Mouse (Mus musculus) kidney, adult 18-20 months (tissue): ENCODE data around the gene Ipo4.
A peak's percentile ranks its signal among the peaks of the same experiment; 100 is the strongest.

ENCODE experiments used
- DNase-seq: peaks from one replicate; pipeline ENCODE4 v3.0.0; 2021

Gene Ipo4

DNA sequence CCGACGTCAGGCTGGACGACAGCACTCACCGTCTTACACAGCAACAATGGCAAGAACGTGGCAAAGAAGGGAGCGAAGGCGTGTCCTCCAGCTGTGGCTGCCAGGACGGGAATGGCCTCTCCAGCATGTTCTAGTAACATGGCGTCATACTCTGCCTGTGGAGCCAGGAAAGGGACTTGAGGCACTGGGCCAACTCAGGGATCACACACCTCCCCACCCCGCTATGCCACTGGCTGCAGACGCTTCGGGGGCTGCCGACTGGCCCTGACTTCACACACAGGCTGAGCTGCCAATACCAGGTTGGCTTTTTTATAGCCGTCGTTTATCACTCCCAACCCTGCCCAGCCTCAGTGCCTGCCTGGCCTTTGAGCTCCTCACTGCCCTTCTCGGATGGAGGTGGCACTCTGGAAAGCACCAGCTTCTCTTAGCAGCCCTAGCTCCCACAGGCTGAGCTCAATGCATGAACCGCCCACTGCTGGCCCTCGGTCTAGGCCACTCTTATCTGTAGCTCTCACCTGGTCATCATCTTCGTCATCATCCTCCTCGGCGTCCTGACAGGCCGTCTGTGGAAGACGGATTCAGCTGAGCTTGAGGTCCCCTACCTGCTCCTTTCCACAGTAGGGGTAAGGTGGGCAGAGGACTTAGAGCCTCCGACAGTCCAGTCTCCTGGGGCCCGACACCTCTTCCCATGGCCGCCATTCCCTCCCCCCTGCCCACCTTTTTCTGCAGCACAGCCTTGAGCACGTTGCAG, 7.5 kb downstream of the Ipo4 start:
- DNase-seq, result no peak

DNA sequence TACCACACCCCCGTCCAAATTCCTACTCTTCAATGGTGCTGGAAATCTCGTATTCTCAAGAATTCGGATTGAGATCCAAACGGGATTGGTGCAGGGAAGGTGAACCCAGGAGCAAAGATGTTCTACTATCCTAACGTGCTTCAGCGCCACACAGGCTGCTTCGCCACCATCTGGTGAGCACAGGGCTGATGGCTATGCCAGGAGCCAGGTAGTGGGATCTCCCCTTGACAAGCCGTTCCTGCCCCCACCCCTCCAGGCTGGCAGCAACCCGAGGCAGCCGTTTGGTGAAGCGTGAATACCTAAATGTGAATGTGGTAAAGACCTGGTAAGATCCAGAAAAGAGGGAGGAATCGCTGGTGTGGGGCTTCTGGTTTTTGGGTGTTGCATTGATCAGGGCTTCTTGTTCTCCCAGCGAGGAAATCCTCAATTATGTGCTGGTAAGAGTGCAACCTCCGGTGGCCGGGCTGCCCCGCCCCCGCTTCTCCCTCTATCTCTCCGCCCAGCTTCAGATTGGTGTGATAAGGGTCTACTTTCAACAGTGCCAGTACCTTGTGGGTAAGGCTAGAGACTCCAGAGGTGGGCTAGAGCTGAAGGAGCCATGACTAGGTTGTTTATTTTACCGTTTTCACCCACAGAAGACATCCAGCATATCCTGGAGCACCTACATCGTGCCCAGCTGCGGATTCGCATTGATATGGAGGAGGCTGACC, 17.1 kb downstream of the Ipo4 start:
- no peak for DNase-seq

DNA sequence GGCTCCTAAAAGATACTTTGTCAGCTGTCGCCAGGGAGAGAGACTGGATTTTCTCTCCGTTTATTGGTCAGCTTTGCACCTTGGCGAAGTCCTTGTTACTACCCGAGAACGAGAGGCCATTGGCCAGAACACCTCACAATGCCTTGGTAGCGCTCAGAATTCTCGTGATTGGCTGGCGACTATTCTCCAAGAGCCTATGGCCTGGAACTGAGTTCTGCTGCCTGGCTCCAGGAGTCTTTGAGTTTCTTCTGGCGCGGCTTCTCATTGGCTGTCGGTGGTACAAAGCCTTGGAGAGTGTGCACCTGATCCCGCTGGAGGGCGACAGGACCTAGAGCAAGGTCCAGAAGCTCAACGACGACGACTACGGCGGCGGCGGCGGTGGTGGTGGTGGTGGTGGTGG, 17.9 kb downstream of the Ipo4 start, which contains the start of gene Rec8:
Rec8 (plus strand) TSS at position 216 of the 400 bp plus-strand sequence.
- peak; percentile 22 for DNase-seq

DNA sequence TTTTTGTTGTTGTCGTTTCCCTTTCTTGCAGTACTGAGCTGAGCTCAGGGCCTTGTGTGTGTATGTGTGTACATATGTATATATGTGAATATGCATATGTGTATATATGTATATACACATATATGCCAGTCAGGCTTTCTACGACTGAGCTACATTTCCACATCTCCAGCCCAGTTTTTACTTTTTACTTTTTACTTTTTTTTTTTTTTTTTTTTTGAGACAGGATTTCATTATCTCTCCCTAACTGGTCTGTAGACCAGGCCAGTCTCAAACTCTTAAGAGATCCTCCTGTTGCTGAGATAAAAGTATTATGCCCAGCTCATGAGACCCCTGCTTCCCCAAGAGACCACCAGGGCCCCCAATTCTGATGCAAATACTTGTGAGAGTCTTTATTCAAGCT, 18.9 kb downstream of the Ipo4 start:
- no peak for DNase-seq

DNA sequence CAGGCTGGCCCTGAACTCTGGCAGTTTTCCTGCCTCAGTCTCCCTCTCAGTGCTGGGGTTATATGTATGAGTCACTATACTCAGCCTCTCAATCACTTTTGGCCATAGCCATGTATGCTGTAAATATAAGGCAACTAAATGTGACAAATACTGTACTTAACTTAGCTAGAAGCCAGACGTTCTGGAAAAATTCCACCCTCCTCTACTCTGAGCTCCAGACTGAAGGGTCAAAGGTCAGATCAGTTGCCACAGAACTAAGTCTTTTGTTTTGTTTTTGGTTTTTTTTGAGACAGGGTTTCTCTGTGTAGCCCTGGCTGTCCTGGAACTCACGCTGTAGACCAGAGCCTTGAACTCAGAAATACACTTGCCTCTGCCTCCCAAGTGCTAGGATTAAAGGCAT, 19.9 kb downstream of the Ipo4 start:
- DNase-seq, result no peak

- no peak for DNase-seq
Observed at GRCm38 (mm10) chr14:55614565-55615178, 21.1 kb downstream of the Ipo4 start.

DNA sequence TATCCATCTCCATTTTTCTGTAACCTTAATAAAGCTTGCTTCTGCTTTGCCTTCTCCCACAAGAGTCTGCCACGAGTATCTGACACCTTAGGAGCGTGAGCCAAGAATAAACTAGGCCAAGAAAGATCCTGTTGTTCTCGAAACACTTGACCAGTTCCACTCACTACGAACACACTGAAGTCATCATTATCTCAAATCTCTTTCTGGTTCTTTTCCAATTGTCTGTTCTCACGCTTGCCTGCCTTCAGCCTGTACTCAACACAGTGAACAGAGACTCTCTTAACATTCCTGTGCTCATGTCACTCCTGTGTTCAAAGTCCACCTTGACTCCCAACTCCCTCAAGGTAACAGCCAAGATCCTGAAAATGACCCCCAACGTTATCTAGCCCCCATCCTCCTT, 22.4 kb downstream of the Ipo4 start:
- no peak for DNase-seq

- no peak for DNase-seq
Observed at GRCm38 (mm10) chr14:55608339-55608738, 27.4 kb downstream of the Ipo4 start.

DNA sequence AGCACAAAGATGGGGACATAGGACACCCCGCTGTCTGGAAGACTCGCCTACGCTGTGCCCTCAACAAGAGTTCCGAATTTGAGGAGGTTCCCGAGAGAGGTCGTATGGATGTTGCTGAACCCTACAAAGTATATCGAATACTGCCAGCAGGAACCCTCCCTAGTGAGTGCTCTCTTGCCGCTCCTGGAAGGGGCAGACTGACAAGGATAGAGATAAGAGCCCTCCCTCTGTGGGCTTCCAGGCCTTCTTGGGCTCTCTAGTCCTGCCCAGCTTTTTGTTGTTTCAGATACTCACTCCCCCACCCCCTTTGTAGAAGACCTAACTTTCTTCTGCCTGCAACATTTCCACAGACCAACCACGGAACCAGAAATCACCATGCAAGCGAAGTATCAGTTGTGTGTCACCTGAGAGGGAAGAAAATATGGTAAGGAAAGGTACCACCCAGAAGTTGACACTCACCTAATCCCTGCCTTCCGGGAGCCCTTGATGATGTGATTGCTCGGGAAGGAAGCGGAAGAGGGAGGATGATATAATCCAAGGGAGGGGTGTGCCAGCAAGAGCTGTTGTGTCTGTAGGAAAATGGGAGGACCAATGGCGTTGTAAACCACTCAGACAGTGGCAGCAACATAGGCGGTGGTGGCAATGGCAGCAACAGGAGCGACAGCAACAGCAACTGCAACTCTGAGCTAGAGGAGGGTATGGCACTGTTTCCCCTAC, 29.9 kb downstream of the Ipo4 start:
- no peak for DNase-seq

- no peak for DNase-seq
Observed at GRCm38 (mm10) chr14:55604823-55605222, 30.9 kb downstream of the Ipo4 start.

DNA sequence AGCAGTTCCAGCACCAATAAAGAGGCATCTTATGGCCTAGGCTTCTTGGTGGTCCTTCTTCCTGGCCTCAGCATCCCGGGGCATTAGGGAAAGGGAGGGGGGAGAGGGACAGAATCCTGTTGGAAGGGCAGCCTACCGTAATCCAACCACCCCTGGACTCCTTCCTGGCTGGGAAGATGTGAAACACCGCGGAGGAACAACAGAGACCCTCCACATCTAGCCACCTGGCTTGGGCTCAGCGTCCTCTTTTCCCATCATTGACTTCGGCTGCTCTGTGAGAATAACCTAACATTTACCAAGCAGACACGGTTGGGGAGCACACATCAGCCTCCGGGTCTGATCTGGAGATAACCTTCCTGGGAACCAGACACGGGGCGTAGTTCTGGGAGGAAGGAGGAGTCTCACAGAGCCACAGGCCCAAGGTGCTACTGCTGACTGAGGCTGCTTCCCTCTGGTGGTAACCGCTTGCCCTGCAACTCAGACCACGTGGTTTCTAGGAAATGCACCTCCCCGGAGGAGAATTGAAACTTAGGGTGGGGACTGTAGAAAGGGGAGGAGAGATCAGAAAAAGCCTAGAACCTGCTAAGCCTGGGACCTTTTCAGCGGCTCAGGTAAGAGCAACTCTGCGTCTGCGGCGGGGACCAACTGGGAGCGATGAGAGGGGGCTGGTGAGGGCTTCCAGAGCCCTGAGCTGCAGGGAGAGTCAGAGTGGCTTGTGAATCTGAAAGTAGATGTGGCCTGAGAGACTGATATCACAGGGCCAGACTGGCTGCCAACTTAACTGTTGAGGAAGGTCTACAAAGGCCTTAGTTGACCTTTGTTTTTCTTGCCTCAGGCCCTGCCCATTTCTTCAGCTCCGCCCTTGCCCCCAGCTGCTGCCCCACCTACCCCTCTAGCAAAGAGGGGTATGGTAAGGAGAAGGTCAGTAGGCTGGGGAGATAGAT, 31.9 kb downstream of the Ipo4 start:
- DNase-seq, result peak; percentile 95

- no peak for DNase-seq
Observed at GRCm38 (mm10) chr14:55603271-55603632, 32.5 kb downstream of the Ipo4 start, which contains the start of gene Irf9. Irf9 (plus strand) TSS chr14:55603571.

- DNase-seq, result no peak
Observed at GRCm38 (mm10) chr14:55598521-55599390, 37.0 kb downstream of the Ipo4 start.

DNA sequence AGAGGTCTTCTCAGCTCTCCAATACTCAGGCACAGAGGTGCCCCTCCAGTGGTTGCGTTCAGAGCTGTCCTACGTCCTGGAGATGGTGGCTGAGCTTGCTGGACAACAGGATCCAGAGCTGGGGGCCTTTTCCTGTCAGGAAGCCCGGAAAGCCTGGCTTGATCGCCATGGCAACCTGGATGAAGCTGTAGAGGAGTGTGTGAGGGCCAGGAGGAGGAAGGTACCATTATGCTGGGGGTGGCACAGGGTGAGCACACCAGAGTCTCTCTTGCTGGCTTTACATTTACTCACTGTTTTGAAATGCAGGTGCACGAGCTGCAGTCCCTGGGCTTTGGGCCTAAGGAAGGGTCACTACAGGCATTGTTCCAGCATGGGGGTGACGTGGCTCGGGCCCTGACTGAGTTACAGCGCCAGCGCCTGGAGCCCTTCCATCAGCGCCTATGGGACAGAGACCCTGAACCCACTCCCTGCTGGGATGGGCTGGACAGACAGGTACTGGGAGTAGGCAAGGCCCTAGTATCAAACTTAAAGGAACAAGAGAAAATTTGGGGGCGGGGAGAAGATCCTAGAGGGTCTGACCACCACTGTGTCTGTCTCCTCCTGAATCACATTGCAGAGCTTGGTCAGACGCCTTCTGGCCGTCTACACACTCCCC, 39.6 kb downstream of the Ipo4 start:
- DNase-seq, result no peak

GRCm38 (mm10) chr14:55592226-55592625, 43.5 kb downstream of the Ipo4 start:
- DNase-seq, result no peak

DNA sequence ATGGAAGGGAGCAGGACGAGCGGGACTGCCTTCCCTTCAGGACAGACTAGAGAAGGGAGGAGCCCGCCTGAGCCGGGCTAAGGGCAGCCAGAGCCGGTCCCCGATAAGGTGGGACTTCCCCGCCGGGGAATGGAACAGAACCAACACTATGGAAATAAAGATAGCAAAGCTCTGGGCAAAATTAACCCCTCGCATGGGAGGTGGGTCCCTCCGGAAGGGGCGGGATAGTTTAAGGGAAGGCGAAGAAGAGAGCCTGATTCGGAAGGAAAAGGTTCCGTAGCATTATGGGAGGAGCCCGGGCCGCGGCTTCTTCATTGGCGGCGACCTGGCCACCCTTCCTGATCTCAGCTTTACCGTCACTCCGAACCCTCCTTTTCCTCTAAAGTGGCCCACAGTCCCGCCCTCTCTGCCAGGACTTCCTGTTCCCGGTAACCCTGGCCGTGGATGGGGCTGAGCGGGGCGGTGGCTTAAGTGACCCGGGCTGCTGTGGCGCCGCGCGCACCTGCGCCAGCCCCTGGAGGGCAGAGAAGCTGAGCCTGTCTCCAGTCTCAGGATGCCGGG, 44.3 kb downstream of the Ipo4 start, which contains the start of gene Rnf31:
Rnf31 (plus strand) TSS at position 378 of the 561 bp plus-strand sequence.
- peak; percentile 95 for DNase-seq

GRCm38 (mm10) chr14:55590748-55591330, 44.9 kb downstream of the Ipo4 start, which contains the start of gene Psme2:
Psme2 (minus strand) TSS chr14:55591113.
- peak; percentile 93 for DNase-seq

- DNase-seq, result no peak
Observed at GRCm38 (mm10) chr14:55589771-55590448, 45.8 kb downstream of the Ipo4 start.

- DNase-seq, result no peak
Observed at GRCm38 (mm10) chr14:55589271-55589670, 46.5 kb downstream of the Ipo4 start.
